Mouse (Mus musculus) heart, postnatal 0 days (tissue): ENCODE results near the gene Napepld. TPM values are rescaled to one million over a fixed set of nuclear protein-coding genes. Genes with fewer than 3 reads are reported as not detected.
"Not testable (repeated sequence)": the region's sequence is repeated elsewhere in the genome, so short reads cannot be mapped to it uniquely, and the experiment has no call there.

Source experiments
- ATAC-seq: fragments of 200-750 bp; cut with Nextera tagmentation; 2 replicates; pipeline ENCODE4 v1.8.0; 2017; ENCODE audit warnings: low read depth, moderate number of reproducible peaks, moderate library complexity; ENCODE audit not compliant: insufficient read depth
- DNase-seq: peaks from one replicate; pipeline ENCODE4 v3.0.0-alpha.2; 2016; ENCODE audit warnings: low spot score
- H3K27ac ChIP-seq: fragments of 300-500 bp; sonication (generic); 2 replicates; pipeline ENCODE4 v1.5.1; 2014; ENCODE audit warnings: low read depth, mild to moderate bottlenecking
- H3K27me3 ChIP-seq: fragments of 300-500 bp; sonication (generic); 2 replicates; pipeline ENCODE4 v1.6.1; 2014; ENCODE audit warnings: low read length, mixed read lengths; ENCODE audit not compliant: control insufficient read depth, insufficient read depth
- H3K36me3 ChIP-seq: fragments of 300-500 bp; sonication (generic); replicated peaks from 2 replicates; pipeline ENCODE4 v1.6.1; 2014; ENCODE audit warnings: low read length, mixed read lengths; ENCODE audit not compliant: control insufficient read depth, insufficient read depth
- H3K4me1 ChIP-seq: fragments of 300-500 bp; sonication (generic); 2 replicates; pipeline ENCODE4 v1.6.1; 2014; ENCODE audit warnings: antibody characterized with exemption; ENCODE audit not compliant: control insufficient read depth, insufficient read depth
- H3K4me2 ChIP-seq: fragments of 300-500 bp; sonication (generic); 2 replicates; pipeline ENCODE4 v1.6.1; 2014; ENCODE audit warnings: low read depth, mild to moderate bottlenecking, low read length, moderate library complexity
- H3K4me3 ChIP-seq: fragments of 300-500 bp; sonication (generic); 2 replicates; pipeline ENCODE4 v1.5.1; 2014; ENCODE audit warnings: low read depth, low read length
- H3K9ac ChIP-seq: fragments of 300-500 bp; sonication (generic); replicated peaks from 2 replicates; pipeline ENCODE4 v1.6.1; 2014; ENCODE audit warnings: low read depth, low read length, mixed read lengths
- H3K9me3 ChIP-seq: fragments of 300-500 bp; sonication (generic); replicated peaks from 2 replicates; pipeline ENCODE4 v1.6.1; 2016; ENCODE audit warnings: low read length; ENCODE audit not compliant: control insufficient read depth
- CTCF ChIP-seq: IDR thresholded peaks from 2 replicates; pipeline ENCODE4 v1.5.1; 2016; ENCODE audit warnings: antibody characterized with exemption, control low read depth, low read depth
- EP300 ChIP-seq: IDR thresholded peaks from 2 replicates; pipeline ENCODE4 v1.6.1; 2016; ENCODE audit warnings: antibody characterized with exemption, low read depth
- WGBS: fragments of 180-500 bp; shearing (Covaris S2); extraction: QIAGEN DNeasy Blood & Tissue Kit; methylation state at CpG from one replicate; pipeline ENCODE4 v1.1.7; 2014; 5-methylcytosine and 5-hydroxymethylcytosine counted together
- polyA plus RNA-seq: library from polyadenylated mRNA; unstranded; fragments of >200 nt; fragmentation: Nextera tagmentation; extraction: Ambion mirVana; gene quantifications from 2 replicates; pipeline ENCODE4 v1.2.1, GENCODE M21; 2015
- total RNA-seq: library from RNA; depleted of rRNA; stranded (reverse); fragments of >200 nt; gene quantifications from 2 replicates; pipeline ENCODE4 v1.2.3, GENCODE M21; 2014; ENCODE audit warnings: low replicate concordance

Napepld gene
- total and polyA plus RNA-seq, 2 experiments from 2014 or later: 3.1 to 11.3 TPM

GRCm38 (mm10) chr5:21706546-21706945 is 5.3 kb upstream of the Napepld start:
- peaks cover 7% of the 10 kb centered on the region; the same call in 1 of the 2 replicates for H3K4me1 ChIP-seq
- H3K4me2 ChIP-seq: no peak overlapping the region
- no peak overlapping the region for H3K9ac ChIP-seq
- 57% methylated on average over 4 of the region's 4 CpGs for WGBS
- no peaks in the 10 kb centered on the region for H3K9me3 ChIP-seq
- peak; percentile 11 for DNase-seq
- H3K36me3 ChIP-seq: no peaks in the 10 kb centered on the region
- no peak overlapping the region; the same call in 1 of the 2 replicates for H3K27ac ChIP-seq
- no peak for TF ChIP-seq CTCF
- TF ChIP-seq EP300: no peak
- no peak overlapping the region for H3K4me3 ChIP-seq
- no peaks in the 10 kb centered on the region for H3K27me3 ChIP-seq
- no peak for ATAC-seq

GRCm38 (mm10) chr5:21703708-21704107 is 2.5 kb upstream of the Napepld start:
- H3K27ac ChIP-seq: peak overlapping the region; percentile 31; the same call in 1 of the 2 replicates
- no peaks in the 10 kb centered on the region for H3K27me3 ChIP-seq
- no peaks in the 10 kb centered on the region for H3K9me3 ChIP-seq
- DNase-seq (no peak), ATAC-seq (no peak)
- WGBS: 54% methylated on average over 3 of the region's 3 CpGs
- no peak for TF ChIP-seq EP300
- TF ChIP-seq CTCF: no peak
- no peak overlapping the region for H3K4me2 ChIP-seq
- no peaks in the 10 kb centered on the region for H3K36me3 ChIP-seq
- no peak overlapping the region for H3K4me3 ChIP-seq
- H3K4me1 ChIP-seq: peaks cover 13% of the 10 kb centered on the region
- no peak overlapping the region for H3K9ac ChIP-seq

DNA sequence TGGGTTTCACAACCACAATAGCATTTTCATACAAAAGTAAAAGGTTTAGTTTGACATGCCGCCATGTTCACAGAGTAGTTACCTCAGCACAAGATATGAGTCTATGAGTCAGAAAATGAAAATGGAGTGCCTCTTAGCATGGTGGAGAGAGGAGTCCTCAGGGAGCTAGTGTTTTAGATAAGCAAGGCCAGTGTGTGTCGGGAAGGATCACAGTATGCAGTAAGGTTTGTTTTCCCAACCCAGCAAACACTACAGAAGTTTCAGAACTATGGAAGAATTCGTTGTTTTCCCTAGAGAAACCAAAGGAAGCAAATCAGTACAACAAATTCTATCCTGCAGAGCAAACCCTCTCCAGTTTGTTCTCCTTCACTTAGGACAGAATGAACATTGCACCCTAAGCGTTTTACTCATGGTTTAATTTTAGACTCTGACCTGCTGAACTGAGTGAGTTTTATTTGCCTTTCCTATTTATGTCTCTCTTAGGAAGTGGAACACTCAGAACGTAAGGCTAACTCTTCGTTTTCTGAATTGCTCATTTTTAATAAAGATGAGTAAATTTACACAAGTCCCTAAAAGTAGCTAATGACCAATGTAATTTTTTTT is 1.8 kb upstream of the Napepld start:
- H3K4me1 ChIP-seq: peaks cover 13% of the 10 kb centered on the region
- 18% methylated on average over 6 of the region's 6 CpGs for WGBS
- ATAC-seq: no peak
- peak; percentile 88 for DNase-seq
- no peak overlapping the region for H3K4me3 ChIP-seq
- H3K27ac ChIP-seq: peak overlapping the region; percentile 99
- H3K4me2 ChIP-seq: no peak overlapping the region
- no peaks in the 10 kb centered on the region for H3K27me3 ChIP-seq
- no peaks in the 10 kb centered on the region for H3K36me3 ChIP-seq
- TF ChIP-seq CTCF (no peak), EP300 (no peak)
- no peaks in the 10 kb centered on the region for H3K9me3 ChIP-seq
- no peak overlapping the region for H3K9ac ChIP-seq

DNA sequence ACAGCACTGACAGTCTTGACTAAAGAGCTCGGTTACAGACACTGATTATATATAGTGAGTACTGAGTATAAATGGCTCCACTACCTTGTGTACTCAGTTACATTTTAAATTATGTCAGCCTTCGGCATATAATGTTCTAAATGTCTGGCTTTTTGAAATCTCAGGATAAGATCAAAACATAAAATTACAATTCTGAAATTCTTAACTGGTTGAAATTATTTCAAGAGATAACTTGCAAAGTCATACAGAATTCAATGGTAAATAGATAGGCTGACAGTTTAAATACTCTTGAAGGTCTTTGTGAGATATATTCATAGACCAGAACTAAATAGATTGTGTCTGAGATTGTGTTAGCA is 791 bp upstream of the Napepld start:
- DNase-seq (no peak), ATAC-seq (no peak)
- Histone ChIP-seq H3K9ac (peak overlapping the region; percentile 61; the same call in 1 of the 2 replicates), H3K9me3 (no peaks in the 10 kb centered on the region), H3K36me3 (no peaks in the 10 kb centered on the region), H3K4me2 (peak overlapping the region; percentile 88), H3K27ac (peak overlapping the region; percentile 99), H3K4me1 (peaks cover 13% of the 10 kb centered on the region), H3K27me3 (no peaks in the 10 kb centered on the region), H3K4me3 (peak overlapping the region; percentile 71)
- WGBS: 58% methylated on average over 2 of the region's 2 CpGs
- no peak for TF ChIP-seq EP300

DNA sequence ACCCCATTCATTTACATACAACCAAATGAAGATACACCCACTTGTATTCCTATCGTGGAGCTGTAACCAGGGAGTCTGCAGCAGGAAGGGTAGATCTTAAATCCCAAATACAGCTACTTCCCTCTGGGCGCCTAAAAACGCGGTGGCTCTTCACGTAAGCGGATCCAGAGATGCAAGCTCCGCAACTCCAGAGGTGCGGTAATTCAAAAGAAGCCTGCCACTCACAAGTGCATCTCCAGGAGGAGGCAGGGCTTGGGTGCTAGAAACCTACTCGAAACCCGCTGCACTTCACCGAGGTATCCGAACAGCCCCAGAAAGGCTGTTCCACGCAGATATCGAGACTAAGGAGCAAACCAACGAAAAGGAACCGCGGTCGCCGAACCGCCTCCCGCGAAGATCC is 262 bp downstream of the Napepld start:
- peaks cover 13% of the 10 kb centered on the region for H3K4me1 ChIP-seq
- peak; percentile 21 for DNase-seq
- WGBS: 0% methylated on average over 22 of the region's 22 CpGs
- H3K36me3 ChIP-seq: no peaks in the 10 kb centered on the region
- H3K4me2 ChIP-seq: peak overlapping the region; percentile 88
- H3K27ac ChIP-seq: peak overlapping the region; percentile 99
- no peak for TF ChIP-seq CTCF
- TF ChIP-seq EP300: no peak
- peak; percentile 8 for ATAC-seq
- H3K4me3 ChIP-seq: peak overlapping the region; percentile 71
- no peaks in the 10 kb centered on the region for H3K9me3 ChIP-seq
- H3K27me3 ChIP-seq: no peaks in the 10 kb centered on the region
- peak overlapping the region; percentile 61 for H3K9ac ChIP-seq

GRCm38 (mm10) chr5:21700272-21700821 is 849 bp downstream of the Napepld start:
- Histone ChIP-seq H3K4me2 (peak overlapping the region; percentile 88), H3K9ac (peak overlapping the region; percentile 61), H3K27me3 (no peaks in the 10 kb centered on the region), H3K36me3 (no peaks in the 10 kb centered on the region), H3K27ac (no peak overlapping the region; the same call in 1 of the 2 replicates), H3K4me3 (peak overlapping the region; percentile 71), H3K9me3 (no peaks in the 10 kb centered on the region), H3K4me1 (peaks cover 13% of the 10 kb centered on the region)
- DNase-seq: no peak
- WGBS: 18% methylated on average over 10 of the region's 10 CpGs
- no peak for ATAC-seq
- TF ChIP-seq EP300: no peak
- TF ChIP-seq CTCF: no peak

DNA sequence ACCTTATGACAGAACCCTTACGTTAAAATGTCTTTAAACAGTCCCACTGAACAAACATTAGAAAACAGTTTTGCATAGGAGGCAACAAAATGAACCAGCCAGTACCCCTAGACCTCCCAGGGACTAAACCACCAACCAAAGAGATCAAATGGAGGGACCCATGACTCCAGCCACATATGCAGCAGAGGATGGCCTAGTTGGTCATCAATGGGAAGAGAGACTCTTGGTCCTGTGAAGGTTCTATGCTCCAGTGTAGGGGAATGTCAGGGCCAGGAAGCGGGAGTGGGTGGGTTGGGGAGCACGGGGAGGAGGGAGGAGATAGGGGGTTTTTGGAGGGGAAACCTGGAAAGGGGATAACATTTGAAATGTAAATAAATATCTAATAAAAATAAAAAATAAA is 1.6 kb downstream of the Napepld start:
- peaks cover 18% of the 10 kb centered on the region for H3K4me1 ChIP-seq
- H3K4me2 ChIP-seq, H3K36me3 ChIP-seq, H3K4me3 ChIP-seq, H3K27ac ChIP-seq, H3K9ac ChIP-seq, DNase-seq, H3K9me3 ChIP-seq, H3K27me3 ChIP-seq, ATAC-seq: not testable (repeated sequence)
- WGBS: 89% methylated on average over 3 of the region's 3 CpGs
